Mouse (Mus musculus): ENCODE measurements around the gene Olfr1336. TPM values are rescaled to one million over a fixed set of nuclear protein-coding genes. Genes with fewer than 3 reads are reported as not detected.
A peak's percentile ranks its signal among the peaks of the same experiment; 100 is the strongest.
"Not testable (repeated sequence)": the region's sequence is repeated elsewhere in the genome, so short reads cannot be mapped to it uniquely, and the experiment has no call there.

Gene Olfr1336
- total RNA-seq (2017), result not detected in 2 replicates

DNA sequence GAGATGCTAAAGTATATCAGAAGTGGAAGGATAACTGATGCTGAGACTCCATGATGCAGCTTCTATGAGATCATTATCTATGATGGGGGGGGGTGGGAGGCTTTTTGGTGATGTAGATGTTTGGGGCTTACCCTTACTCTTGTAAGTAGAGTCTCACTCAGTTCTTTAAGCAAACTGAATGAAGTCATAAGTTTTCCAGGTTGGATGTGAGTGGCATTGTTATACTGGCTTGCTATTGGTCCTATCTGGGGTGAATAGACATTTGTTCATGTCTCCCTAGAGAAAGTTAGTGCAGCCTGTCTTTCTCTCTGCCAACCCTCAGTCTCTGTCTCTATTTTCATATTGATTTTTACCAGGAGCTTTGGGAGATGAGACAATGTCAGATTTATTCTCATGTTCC, at the start of gene Olfr1336:
Gene Olfr1336, plus strand, starts transcription at position 301 of the 400 bp plus-strand sequence.
- ATAC-seq (ENCODE audit: extremely low read depth, insufficient number of reproducible peaks, low FRiP score, poor library complexity, severe bottlenecking), result no peak

DNA sequence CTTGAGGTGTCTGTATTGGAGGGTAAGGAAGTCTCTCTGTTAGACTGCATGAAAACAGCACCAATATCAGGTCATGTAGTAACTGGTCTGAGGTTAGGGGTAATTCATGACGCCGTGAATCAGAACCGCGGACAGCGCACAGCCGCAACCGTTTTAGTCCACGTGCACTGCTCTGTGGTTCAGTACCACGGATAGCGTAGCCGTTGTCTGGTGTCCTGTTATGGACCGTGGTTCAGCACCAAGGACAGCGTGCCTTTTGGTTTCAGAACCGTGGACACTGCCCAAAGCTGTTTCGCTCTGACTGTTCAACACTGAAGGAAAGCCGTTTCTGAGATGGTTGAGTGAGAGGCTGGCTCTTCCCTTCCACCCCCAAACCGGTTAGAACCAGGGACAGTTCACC, 45.9 kb upstream of the Olfr1336 start, which contains the start of gene Gm20715:
Gene Gm20715, plus strand, starts transcription at position 235 of the 400 bp plus-strand sequence.
- ATAC-seq (ENCODE audit: extremely low read depth, insufficient number of reproducible peaks, low FRiP score, poor library complexity, severe bottlenecking), result peak; percentile 71; the same call in 1 of the 2 replicates

DNA sequence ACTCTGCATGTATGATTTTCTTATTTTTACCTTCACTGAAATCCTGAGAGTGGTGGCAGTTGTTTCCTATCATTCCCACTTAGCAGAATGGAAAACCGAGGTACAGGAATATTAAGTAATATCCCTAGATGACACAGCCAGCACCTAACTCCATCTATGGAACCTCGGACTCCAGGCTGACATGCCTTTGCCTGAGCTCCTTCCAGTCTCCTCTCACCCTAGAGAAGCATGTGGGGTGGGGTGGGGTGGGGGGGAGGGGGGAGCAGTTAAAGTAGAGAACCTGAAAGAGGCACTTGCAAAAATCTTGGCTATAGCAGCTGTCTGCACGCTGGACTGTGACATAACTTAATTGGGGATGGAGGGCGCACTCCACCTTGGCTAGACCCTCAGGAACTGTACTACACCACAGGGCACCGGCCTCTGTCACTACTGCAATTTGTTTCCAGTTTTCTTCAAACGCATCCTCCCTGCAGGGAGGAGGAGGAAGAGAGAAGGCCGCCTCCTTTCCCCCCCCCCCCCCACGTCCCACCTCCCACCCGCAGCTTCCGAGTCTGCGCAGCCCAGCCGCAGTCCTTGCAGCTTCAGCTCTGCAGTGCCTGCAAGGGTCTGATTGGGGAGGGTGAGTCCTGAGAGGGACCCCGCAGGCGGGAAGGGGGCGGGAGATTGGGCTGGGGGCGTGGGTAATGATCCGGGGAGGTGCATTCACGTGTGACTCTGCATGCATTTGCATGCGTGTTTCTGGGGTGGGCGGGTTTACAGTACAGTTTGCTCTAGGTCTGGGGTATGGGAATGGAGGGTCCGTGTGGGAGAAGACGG, 41.1 kb upstream of the Olfr1336 start:
- ATAC-seq (ENCODE audit: extremely low read depth, insufficient number of reproducible peaks, low FRiP score, poor library complexity, severe bottlenecking), result no peak

DNA sequence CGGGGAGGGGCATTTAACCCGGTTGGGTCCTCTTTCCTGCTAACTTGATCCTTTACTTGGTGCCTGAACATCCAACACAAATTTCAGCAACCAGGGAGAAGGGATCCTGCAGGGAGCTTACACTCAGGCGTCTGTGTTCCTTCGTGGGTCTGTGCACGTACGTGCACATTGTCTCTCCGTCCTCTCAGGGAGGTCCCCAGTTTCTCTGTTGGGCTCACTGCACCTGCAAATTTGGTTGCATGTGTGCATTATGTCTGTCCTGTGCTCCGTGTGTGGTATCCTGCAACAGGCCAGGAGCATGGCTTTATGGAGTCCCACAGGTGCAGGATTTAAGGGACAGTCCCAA, 40.6 kb upstream of the Olfr1336 start:
- no peak for ATAC-seq (ENCODE audit: extremely low read depth, insufficient number of reproducible peaks, low FRiP score, poor library complexity, severe bottlenecking)

DNA sequence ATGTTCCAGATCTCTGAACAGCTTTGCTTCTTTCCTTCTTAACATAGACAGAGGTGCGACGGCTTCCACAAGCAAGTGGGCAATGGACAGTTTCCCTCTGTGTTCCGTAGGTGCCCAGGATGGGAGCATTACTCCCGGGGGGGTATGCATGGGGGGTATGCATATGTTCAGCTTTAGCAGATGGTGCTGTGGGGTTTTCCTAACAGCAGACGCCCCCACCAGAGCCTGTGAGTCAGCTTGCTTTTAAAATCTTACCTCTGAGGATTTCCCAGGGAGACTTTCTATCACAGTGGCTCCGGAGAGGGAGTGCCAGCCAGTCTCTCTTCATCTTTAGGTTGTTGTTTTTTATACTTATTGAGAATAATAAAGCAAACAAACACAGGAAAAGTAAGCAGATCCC, 36.1 kb upstream of the Olfr1336 start:
- no peak for ATAC-seq (ENCODE audit: extremely low read depth, insufficient number of reproducible peaks, low FRiP score, poor library complexity, severe bottlenecking)

DNA sequence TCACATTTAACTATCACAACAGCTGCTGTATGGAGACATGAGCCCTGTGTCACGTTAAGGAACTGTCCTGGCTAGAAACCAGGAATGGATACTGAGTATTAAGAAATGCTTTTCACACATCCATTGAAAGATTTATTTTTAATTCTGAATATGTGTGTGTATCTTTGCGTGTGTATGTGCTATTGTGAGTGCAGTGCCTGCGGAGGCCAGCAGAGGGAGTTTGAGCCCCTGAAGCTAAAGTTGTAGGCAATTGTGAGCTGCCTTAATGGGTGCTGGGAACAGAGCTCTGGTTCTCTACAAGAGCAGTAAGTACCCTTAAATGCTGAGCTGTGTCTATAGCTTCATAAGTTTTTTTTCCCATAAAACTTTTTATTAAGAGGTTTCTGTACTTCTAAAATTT, 26.6 kb upstream of the Olfr1336 start:
- no peak for ATAC-seq (ENCODE audit: extremely low read depth, insufficient number of reproducible peaks, low FRiP score, poor library complexity, severe bottlenecking)

DNA sequence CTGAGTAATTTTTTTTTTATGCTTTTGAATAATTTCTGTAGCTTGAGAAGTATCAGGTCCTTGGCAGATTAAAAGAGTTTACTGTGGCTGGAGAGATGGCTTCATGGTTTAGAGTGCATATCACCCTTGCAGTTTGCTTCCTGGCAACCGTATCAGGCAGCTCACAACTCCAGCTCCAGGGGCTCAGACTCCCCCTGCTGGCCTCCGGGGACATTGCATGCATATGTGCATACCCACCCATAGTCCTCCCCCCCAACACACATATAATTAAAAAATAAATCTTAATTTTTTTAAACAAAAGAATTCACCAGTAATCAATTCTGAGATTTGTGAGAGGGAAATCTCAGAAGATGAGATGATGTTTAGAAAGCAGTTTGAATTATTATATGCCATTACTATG, 25.6 kb upstream of the Olfr1336 start:
- ATAC-seq (ENCODE audit: extremely low read depth, insufficient number of reproducible peaks, low FRiP score, poor library complexity, severe bottlenecking), result peak; percentile 48; the same call in 1 of the 2 replicates

DNA sequence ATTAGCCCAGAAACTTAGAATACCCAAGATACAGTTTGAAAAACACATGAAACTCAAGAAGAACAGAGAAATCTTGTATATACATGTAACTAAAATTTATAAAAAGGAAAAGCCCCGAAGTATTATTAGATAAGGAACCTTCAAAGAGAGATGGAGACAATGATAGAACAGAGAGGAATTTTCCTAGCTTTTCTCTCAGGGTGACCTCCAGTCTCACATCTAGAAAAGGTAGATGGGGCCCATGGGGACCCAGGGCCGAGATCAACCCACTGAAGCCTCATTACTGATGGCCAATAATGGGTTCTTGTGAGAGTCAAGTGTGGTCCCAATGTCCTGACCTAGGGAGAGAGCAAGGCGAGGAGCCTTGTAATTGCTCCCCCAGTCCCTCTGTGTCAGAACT, 17.6 kb upstream of the Olfr1336 start, which contains the start of gene Olfr1344:
Gene Olfr1344, plus strand, starts transcription at position 301 of the 400 bp plus-strand sequence.
- no peak for ATAC-seq (ENCODE audit: extremely low read depth, insufficient number of reproducible peaks, low FRiP score, poor library complexity, severe bottlenecking)

DNA sequence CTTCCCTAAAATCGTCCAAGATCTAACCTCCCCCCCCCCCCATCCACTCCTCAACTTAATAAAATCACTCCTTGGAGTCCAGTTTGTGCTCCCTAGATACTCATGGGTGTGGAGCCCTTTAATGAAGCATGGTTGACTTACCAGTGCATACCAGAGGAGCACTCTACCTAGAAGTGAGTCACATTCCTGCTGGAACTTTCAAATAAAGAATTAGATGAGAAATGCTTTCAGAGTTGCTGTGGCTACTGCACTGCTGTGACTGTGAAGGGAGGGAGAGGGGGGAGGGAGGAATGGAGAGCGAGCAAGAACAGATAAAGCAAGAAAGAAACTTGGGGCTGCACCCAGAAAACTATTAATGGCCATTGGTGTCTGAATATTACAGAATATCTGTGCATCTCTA, 14.8 kb upstream of the Olfr1336 start:
- no peak for ATAC-seq (ENCODE audit: extremely low read depth, insufficient number of reproducible peaks, low FRiP score, poor library complexity, severe bottlenecking)

DNA sequence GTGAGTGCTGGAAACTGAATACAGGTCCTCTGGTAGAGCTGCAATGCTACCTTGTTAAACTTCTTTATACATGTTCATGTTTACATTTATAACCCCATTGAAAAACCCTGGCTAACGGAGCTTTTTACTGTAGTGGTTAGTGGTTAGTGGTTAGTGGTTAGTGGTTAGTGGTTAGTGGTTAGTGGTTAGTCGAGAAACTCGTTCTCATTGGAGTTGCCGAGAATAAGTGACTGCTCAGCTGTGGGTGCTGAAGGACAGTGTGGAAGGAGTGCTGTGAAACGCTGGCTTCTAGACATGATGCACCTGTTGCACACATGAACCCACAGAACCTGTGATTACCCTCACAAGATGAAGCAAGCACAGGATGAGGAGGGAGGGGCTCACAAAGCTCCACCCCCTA, 8.2 kb upstream of the Olfr1336 start:
- ATAC-seq (ENCODE audit: extremely low read depth, insufficient number of reproducible peaks, low FRiP score, poor library complexity, severe bottlenecking), result no peak

DNA sequence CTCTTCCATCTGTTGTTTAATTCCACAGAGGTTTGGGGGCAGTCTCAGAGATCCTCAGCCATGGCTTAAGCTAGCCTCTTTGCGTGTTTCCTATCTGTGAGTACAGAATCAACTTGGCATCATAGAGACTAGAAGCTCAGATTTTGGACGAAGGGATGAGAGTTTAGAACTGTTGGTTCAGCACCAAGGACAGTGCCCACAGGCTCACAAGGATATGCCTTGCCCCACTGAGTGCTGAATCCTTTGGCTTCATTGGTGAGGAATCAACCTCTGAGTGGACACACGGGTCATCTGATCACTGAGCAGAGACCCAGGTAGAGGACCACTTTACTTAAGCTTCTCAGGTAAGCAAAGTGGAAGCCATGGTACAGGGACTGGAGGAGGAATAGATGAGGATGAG, 431 bp downstream of the Olfr1336 start:
- ATAC-seq (ENCODE audit: extremely low read depth, insufficient number of reproducible peaks, low FRiP score, poor library complexity, severe bottlenecking), result no peak

DNA sequence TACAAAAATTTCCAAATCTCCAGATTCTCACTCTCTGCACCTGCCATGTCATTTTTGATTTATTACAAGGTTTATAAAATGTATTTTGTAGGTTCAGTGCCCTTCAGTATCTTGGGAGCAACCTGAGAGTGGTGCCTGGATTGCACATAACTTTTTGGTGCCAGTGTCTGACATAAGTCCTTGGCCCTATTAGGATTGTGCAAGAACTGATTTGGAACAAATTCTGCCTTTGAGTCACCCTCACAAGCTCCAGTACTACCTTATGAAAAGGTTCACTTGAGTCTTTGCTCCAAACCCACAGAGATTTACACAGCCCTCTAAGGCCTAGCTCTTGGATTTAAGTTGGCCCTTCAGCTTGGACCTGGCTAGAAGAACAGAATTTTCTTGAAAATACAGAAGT, 11.0 kb downstream of the Olfr1336 start, which contains the start of gene Olfr1346:
Gene Olfr1346, plus strand, starts transcription at position 151 of the 400 bp plus-strand sequence.
- no peak for ATAC-seq (ENCODE audit: extremely low read depth, insufficient number of reproducible peaks, low FRiP score, poor library complexity, severe bottlenecking)

DNA sequence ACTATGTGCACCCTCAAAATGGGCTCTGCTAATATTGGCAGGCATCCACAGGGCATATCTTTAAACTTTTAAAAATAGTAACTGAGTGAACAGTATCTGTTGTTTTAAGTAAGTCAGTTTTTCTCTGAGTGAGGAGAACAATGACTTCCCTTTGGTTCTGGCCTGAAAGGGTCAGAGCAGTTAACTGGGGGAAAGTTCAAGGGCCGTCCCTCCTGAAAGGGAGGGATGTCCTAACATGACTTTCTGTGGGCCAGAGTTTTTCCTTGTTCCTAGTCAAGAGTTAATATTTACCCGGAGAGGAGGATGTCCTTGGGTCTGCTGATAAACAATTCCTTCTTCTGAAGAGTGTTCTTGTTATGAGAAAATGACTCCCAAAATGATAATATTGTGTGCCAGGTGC, 21.7 kb downstream of the Olfr1336 start:
- not testable (repeated sequence) for ATAC-seq (ENCODE audit: extremely low read depth, insufficient number of reproducible peaks, low FRiP score, poor library complexity, severe bottlenecking)

DNA sequence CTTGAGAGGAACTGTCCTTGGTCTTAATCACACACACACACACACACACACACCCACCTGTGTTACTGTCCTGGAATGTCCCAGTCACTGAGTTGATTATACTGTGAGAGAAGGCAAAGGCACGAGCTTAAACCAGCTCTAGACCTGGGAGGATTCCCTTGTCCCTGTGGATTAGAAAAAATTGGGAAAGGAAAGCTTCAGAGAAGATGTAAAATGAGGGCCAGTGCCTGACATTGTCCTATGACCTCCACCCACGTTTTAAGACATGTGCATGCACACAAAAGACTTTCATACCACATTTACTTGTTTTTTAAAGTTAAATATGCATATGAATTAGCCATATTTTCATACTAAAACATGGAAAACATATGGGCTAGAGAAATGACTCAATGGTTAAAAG, 30.9 kb downstream of the Olfr1336 start, which contains the start of gene Olfr5:
Gene Olfr5, minus strand, starts transcription at position 101 of the 400 bp plus-strand sequence.
- ATAC-seq (ENCODE audit: extremely low read depth, insufficient number of reproducible peaks, low FRiP score, poor library complexity, severe bottlenecking), result no peak

DNA sequence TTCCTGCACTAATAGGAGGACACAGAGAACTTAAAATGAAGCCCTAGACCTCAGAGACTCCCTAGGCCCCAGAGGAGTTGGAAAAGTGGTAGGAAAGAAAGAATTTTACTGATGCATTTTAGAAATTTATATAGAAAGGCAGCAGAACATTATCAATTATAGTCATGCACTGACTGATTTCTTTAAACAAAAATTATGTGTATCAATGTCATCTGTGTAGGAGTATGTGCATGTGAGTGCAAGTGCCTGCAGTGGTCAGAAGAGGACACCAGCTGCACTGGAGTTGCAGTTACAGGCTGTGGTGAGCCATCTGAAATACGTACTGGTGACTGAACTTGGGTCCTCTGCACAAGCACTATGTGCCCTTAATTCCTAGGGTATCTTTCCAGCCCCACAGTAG, 43.7 kb downstream of the Olfr1336 start, which contains the start of gene Olfr1347:
Gene Olfr1347, minus strand, starts transcription at position 101 of the 400 bp plus-strand sequence.
- ATAC-seq (ENCODE audit: extremely low read depth, insufficient number of reproducible peaks, low FRiP score, poor library complexity, severe bottlenecking), result no peak

DNA sequence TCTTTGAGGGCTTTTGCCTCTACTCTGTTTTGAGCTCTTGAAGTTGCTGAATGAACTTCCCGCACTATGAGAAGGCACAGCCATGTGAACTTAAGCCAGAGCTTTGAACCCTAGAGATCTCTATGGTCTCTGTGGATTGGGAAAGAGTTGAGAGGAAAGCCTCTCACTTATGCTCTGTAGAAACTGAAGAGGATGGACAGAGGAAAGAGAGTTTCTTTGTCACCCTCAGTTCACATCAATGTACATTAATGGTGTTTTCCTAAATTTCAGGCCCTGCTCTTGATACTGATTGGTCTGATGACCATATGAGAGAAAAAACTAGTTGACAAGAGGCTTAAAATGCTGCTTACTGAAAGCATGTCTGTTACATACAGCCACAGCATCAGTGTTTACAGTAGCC, 52.7 kb downstream of the Olfr1336 start, which contains the start of gene Olfr1348:
Gene Olfr1348, minus strand, starts transcription at position 101 of the 400 bp plus-strand sequence.
- no peak for ATAC-seq (ENCODE audit: extremely low read depth, insufficient number of reproducible peaks, low FRiP score, poor library complexity, severe bottlenecking)

Other genes starting within 250 kb of the Olfr1336 start
- not detected in 2 replicates for gene Zscan5b, start 233.9 kb upstream of the Olfr1336 start, total RNA-seq (2017)
- gene Epp13, start 203.5 kb upstream of the Olfr1336 start, total RNA-seq (2017), result not detected in 2 replicates
- gene Zfp667, start 169.6 kb upstream of the Olfr1336 start, total RNA-seq (2017), result 5.5 and 5.8 TPM in 2 replicates
- gene Zfp583, start 124.9 kb upstream of the Olfr1336 start, total RNA-seq (2017), result 0.86 and 1.7 TPM in 2 replicates
- 0.47 and 0.74 TPM in 2 replicates for gene Gm3854, start 112.4 kb upstream of the Olfr1336 start, total RNA-seq (2017)
- gene Zfp78, start 92.9 kb upstream of the Olfr1336 start, total RNA-seq (2017), result 2.6 and 3.1 TPM in 2 replicates
- gene Zfp28, start 72.9 kb upstream of the Olfr1336 start, total RNA-seq (2017), result 3.1 and 6.5 TPM in 2 replicates
- not detected in 2 replicates for gene Smim17, start 57.5 kb upstream of the Olfr1336 start, total RNA-seq (2017)
- not detected in 2 replicates for gene Gm20715, start 45.9 kb upstream of the Olfr1336 start, total RNA-seq (2017)
- gene Olfr1344, start 17.5 kb upstream of the Olfr1336 start, total RNA-seq (2017), result not detected in 2 replicates
- gene Olfr1346, start 10.9 kb downstream of the Olfr1336 start, total RNA-seq (2017), result not detected in 2 replicates
- not detected in 2 replicates for gene Olfr5, start 30.8 kb downstream of the Olfr1336 start, total RNA-seq (2017)
- gene Olfr1347, start 43.6 kb downstream of the Olfr1336 start, total RNA-seq (2017), result not detected in 2 replicates
- gene Olfr1348, start 52.6 kb downstream of the Olfr1336 start, total RNA-seq (2017), result not detected in 2 replicates
- not detected in 2 replicates for gene Olfr1349, start 66.8 kb downstream of the Olfr1336 start, total RNA-seq (2017)
- gene Olfr1350, start 108.7 kb downstream of the Olfr1336 start, total RNA-seq (2017), result not detected in 2 replicates
- gene Zim1, start 240.3 kb downstream of the Olfr1336 start, total RNA-seq (2017), result not detected in 2 replicates